Mouse (Mus musculus) liver, embryonic 15.5 days (tissue): ENCODE measurements around the gene Alg14. TPM values are rescaled to one million over a fixed set of nuclear protein-coding genes. Genes with fewer than 3 reads are reported as not detected.

Experiments used
- ATAC-seq: fragments of 200-750 bp; cut with Nextera tagmentation; 2 replicates; pipeline ENCODE4 v1.8.0; 2017; ENCODE audit warnings: moderate number of reproducible peaks, mild to moderate bottlenecking, moderate library complexity; ENCODE audit not compliant: insufficient read depth
- H3K27ac ChIP-seq: fragments of 300-500 bp; sonication (generic); replicated peaks from 2 replicates; pipeline ENCODE4 v1.5.1; 2015; ENCODE audit warnings: mild to moderate bottlenecking, inconsistent platforms
- H3K27me3 ChIP-seq: fragments of 300-500 bp; sonication (generic); 2 replicates; pipeline ENCODE4 v1.6.1; 2015; ENCODE audit warnings: mild to moderate bottlenecking, inconsistent platforms
- H3K36me3 ChIP-seq: fragments of 300-500 bp; sonication (generic); replicated peaks from 2 replicates; pipeline ENCODE4 v1.6.1; 2015; ENCODE audit warnings: moderate library complexity, mild to moderate bottlenecking, inconsistent platforms
- H3K4me1 ChIP-seq: fragments of 300-500 bp; sonication (generic); replicated peaks from 2 replicates; pipeline ENCODE4 v1.6.1; 2015; ENCODE audit warnings: inconsistent platforms
- H3K4me2 ChIP-seq: fragments of 300-500 bp; sonication (generic); 2 replicates; pipeline ENCODE4 v1.6.1; 2015; ENCODE audit warnings: moderate library complexity, mild to moderate bottlenecking, inconsistent platforms
- H3K4me3 ChIP-seq: fragments of 300-500 bp; sonication (generic); replicated peaks from 2 replicates; pipeline ENCODE4 v1.5.1; 2015; ENCODE audit warnings: mild to moderate bottlenecking, inconsistent platforms
- H3K9ac ChIP-seq: fragments of 300-500 bp; sonication (generic); 2 replicates; pipeline ENCODE4 v1.6.1; 2015; ENCODE audit warnings: moderate library complexity, mild to moderate bottlenecking, inconsistent platforms
- H3K9me3 ChIP-seq: fragments of 300-500 bp; sonication (generic); replicated peaks from 2 replicates; pipeline ENCODE4 v1.6.1; 2016; ENCODE audit warnings: inconsistent platforms
- WGBS: fragments of 180-500 bp; shearing (Covaris S2); methylation state at CpG from one replicate; pipeline ENCODE4 v1.1.7; 2015; ENCODE audit warnings: mixed read lengths; ENCODE audit not compliant: insufficient replicate concordance; 5-methylcytosine and 5-hydroxymethylcytosine counted together
- polyA plus RNA-seq: library from polyadenylated mRNA; unstranded; fragments of >200 nt; fragmentation: Nextera tagmentation; extraction: Ambion mirVana; gene quantifications from 2 replicates; pipeline ENCODE4 v1.2.1, GENCODE M21; 2015

The Alg14 gene
- polyA plus RNA-seq, 1 experiment from 2014 or later, result 13.5 TPM

DNA sequence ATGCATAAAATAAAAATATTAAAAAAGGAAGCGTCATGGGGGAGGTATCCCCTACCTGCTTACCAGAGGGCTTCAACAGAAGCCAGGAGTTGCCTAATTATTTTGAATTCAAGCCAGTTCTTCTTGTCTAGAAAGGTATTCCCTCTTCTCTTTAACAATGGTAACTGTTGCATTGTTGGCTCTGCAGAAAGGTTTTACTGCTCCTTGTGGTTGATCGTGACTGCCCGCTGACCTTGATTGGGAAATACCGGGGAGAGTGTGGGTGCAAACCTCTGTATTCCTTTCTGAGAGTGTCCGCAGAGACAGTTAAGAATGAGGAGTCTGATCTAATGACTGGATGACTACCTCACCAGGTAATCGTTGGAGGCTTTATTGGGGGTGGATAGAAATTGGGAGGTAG, 59.7 kb downstream of the Alg14 start:
- Histone ChIP-seq H3K4me2 (no peak overlapping the region), H3K27me3 (no peaks in the 10 kb centered on the region), H3K27ac (no peak overlapping the region), H3K9ac (no peak overlapping the region), H3K4me3 (no peak overlapping the region), H3K36me3 (0 out of 2 replicates have a peak, but pooled peaks cover 6% of the 10 kb centered on the region), H3K4me1 (peaks cover 14% of the 10 kb centered on the region; the same call in 1 of the 2 replicates), H3K9me3 (no peaks in the 10 kb centered on the region)
- WGBS, result 70% methylated on average over 6 of the region's 6 CpGs
- no peak for ATAC-seq

DNA sequence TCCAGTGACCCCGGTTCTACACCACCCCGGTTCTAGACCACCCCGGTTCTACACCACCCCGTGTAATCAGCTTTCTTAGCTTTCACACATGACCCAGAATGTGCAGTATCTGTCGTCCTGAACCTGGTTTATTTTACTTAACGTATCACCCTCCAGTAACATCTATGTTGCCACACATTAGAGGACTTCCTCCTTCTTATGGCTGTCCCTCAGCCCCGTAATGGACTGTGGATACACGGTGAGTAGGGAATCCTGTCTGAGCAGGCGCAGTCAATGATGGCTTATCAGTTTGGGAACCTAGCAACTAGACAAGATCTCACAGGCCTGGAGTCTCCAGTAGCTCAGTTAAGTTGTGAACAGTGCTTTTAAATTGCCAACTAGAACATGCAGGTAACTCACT, 62.7 kb downstream of the Alg14 start:
- WGBS, result 56% methylated on average over 9 of the region's 9 CpGs
- H3K27ac ChIP-seq, result no peak overlapping the region
- no peak overlapping the region for H3K9ac ChIP-seq
- H3K4me2 ChIP-seq, result no peak overlapping the region
- H3K9me3 ChIP-seq, result no peaks in the 10 kb centered on the region
- H3K4me3 ChIP-seq, result no peak overlapping the region
- peaks cover 14% of the 10 kb centered on the region; the same call in 1 of the 2 replicates for H3K4me1 ChIP-seq
- H3K27me3 ChIP-seq, result no peaks in the 10 kb centered on the region
- 0 out of 2 replicates have a peak, but pooled peaks cover 6% of the 10 kb centered on the region for H3K36me3 ChIP-seq
- ATAC-seq, result no peak

DNA sequence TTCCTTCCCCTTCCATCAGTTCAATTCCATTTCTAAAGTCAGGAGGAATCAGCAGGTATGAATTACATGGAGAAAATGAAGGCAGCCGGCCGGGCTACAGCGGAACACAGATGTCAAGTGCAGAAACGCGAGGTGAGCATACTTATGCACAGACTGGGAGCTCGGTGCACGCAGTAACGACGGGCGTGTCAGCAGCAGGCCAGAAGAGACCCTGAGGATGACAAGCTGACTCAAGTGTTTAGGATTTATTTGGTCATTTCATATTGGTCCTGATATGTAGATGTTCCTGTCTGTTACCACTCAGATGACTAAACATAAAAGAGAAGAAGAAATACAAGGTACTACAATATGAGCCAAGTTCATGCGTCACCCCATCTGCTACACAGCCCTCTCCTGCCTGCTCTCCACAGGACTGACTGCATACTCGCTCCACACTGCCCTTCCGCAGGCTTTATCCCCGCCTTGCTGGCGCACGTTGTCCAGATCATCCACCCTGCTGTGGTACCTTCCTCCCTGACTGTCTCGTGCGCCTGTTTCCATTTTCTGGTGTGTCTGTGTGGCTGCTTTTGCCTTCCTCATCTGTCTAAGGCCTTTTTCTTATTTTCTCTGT, 63.4 kb downstream of the Alg14 start:
- no peak overlapping the region for H3K4me3 ChIP-seq
- no peaks in the 10 kb centered on the region for H3K9me3 ChIP-seq
- peaks cover 14% of the 10 kb centered on the region; the same call in 1 of the 2 replicates for H3K4me1 ChIP-seq
- H3K9ac ChIP-seq, result no peak overlapping the region
- H3K36me3 ChIP-seq, result 0 out of 2 replicates have a peak, but pooled peaks cover 6% of the 10 kb centered on the region
- WGBS, result 74% methylated on average over 18 of the region's 18 CpGs
- no peaks in the 10 kb centered on the region for H3K27me3 ChIP-seq
- ATAC-seq, result no peak
- H3K27ac ChIP-seq, result no peak overlapping the region
- no peak overlapping the region for H3K4me2 ChIP-seq

DNA sequence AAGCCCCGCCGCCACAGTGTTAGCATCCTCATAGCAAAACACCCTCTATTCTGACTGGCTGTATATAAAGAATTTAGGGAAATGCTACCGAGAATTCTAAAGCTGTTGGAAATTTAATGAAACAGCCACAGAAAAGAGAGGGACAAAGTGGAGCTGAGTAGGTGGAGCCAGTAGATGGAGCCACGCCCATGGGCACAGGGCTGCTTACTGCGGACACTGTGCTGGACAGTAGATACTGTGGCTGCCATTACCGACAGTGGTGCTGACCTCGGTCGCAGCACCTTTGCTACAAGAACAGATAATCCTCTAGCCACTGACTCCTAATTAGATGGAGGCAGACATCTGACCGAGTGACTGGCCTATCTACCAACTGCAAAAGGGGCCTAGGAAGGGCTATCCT, 64.0 kb downstream of the Alg14 start:
- no peaks in the 10 kb centered on the region for H3K27me3 ChIP-seq
- no peak overlapping the region for H3K9ac ChIP-seq
- no peak overlapping the region for H3K4me2 ChIP-seq
- H3K36me3 ChIP-seq, result 0 out of 2 replicates have a peak, but pooled peaks cover 6% of the 10 kb centered on the region
- H3K4me3 ChIP-seq, result no peak overlapping the region
- ATAC-seq, result no peak
- H3K27ac ChIP-seq, result no peak overlapping the region
- H3K9me3 ChIP-seq, result no peaks in the 10 kb centered on the region
- H3K4me1 ChIP-seq, result peaks cover 14% of the 10 kb centered on the region; the same call in 1 of the 2 replicates
- 74% methylated on average over 9 of the region's 9 CpGs for WGBS

DNA sequence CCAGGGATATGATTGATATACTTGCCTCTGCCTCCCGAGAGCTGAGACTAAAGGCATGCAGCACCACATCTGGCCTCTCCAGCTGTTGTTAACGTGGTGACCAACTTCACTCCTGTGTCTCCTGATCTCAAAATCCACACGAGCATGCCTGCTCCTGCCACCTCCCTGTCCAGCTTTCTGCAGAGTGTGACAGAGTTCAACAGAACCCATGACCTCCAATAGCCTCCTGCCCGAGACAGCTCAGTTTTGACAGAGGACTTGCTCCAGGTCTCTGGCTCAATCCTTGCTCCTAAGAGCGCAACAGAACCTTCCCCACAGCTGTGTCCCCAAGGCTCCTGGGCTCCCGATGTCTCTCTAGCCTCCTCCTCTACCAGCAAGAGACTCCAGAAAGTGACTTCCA, 64.5 kb downstream of the Alg14 start:
- ATAC-seq, result no peak
- no peaks in the 10 kb centered on the region for H3K27me3 ChIP-seq
- H3K4me1 ChIP-seq, result peaks cover 13% of the 10 kb centered on the region; the same call in 1 of the 2 replicates
- H3K9ac ChIP-seq, result no peak overlapping the region
- 0 out of 2 replicates have a peak, but pooled peaks cover 6% of the 10 kb centered on the region for H3K36me3 ChIP-seq
- 73% methylated on average over 6 of the region's 6 CpGs for WGBS
- no peak overlapping the region for H3K27ac ChIP-seq
- H3K9me3 ChIP-seq, result no peaks in the 10 kb centered on the region
- H3K4me2 ChIP-seq, result no peak overlapping the region
- H3K4me3 ChIP-seq, result no peak overlapping the region

DNA sequence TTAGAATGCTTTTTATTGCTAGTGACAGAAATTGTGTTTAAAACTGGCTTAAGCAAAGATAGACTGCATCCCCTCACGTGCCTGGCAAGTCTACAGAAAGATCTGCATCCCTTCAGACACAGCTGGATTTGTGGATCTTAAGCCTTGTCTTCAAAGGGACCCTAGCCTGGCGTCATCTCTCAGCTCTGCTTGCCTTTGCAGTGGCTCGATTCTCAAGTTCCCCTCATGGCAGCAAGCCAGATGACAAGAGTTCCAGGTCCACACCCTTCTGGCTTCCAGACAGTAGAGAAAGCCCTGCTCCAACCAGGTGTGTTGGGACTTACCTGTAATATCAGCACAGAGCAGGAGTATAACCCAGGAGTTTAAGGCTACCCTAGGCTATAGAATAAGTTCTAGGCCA, 65.5 kb downstream of the Alg14 start:
- 0 out of 2 replicates have a peak, but pooled peaks cover 6% of the 10 kb centered on the region for H3K36me3 ChIP-seq
- no peak overlapping the region for H3K4me2 ChIP-seq
- H3K27me3 ChIP-seq, result no peaks in the 10 kb centered on the region
- H3K9ac ChIP-seq, result no peak overlapping the region
- H3K4me1 ChIP-seq, result 0 out of 2 replicates have a peak, but pooled peaks cover 8% of the 10 kb centered on the region
- WGBS, result 63% methylated on average over 3 of the region's 3 CpGs
- no peak overlapping the region for H3K4me3 ChIP-seq
- ATAC-seq, result no peak
- no peak overlapping the region for H3K27ac ChIP-seq
- H3K9me3 ChIP-seq, result no peaks in the 10 kb centered on the region

DNA sequence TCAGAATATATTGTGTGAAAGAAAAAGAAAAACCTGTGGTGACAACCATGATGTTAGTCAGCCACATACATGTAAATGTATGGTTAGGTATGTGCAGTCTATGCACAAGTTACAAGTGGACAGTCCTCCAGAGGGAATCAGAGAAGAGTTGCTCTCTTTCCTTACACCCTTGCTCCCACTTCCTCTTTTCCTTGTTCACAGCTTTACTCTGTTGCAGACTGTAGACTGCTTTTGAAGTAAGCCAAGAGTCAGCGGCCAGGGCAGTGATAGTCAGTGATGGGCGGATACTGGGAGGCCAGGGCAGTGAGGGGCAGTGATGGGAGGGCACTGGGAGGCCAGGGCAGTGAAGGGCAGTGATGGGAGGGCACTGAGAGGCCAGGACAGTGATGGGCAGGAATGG, 66.7 kb downstream of the Alg14 start:
- Histone ChIP-seq H3K9me3 (no peaks in the 10 kb centered on the region), H3K9ac (no peak overlapping the region), H3K36me3 (0 out of 2 replicates have a peak, but pooled peaks cover 6% of the 10 kb centered on the region), H3K27ac (no peak overlapping the region), H3K4me1 (0 out of 2 replicates have a peak, but pooled peaks cover 8% of the 10 kb centered on the region), H3K4me3 (no peak overlapping the region), H3K4me2 (no peak overlapping the region), H3K27me3 (no peaks in the 10 kb centered on the region)
- WGBS, result 27% methylated on average over 2 of the region's 2 CpGs
- no peak for ATAC-seq

DNA sequence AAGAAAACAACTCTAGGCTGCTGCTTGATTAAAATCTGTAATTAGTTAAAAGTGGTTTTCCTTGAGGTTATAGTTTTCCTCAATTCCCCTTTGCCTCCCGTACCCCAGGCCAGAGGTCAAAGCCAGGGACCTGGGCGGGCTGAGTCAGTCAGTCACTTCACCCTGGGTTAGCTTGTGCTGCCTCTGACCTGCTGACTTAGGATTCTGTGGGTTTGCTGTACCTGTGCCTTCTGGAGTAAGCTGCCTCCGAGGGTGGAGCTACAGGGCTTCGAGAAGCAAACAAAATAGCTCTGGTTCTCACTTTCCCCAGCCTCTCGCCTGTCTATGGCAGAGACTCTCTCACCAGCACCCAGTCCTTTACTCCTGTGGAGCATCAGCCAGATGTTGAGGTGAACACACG, 67.3 kb downstream of the Alg14 start:
- H3K4me2 ChIP-seq, result no peak overlapping the region
- 69% methylated on average over 6 of the region's 6 CpGs for WGBS
- no peak for ATAC-seq

DNA sequence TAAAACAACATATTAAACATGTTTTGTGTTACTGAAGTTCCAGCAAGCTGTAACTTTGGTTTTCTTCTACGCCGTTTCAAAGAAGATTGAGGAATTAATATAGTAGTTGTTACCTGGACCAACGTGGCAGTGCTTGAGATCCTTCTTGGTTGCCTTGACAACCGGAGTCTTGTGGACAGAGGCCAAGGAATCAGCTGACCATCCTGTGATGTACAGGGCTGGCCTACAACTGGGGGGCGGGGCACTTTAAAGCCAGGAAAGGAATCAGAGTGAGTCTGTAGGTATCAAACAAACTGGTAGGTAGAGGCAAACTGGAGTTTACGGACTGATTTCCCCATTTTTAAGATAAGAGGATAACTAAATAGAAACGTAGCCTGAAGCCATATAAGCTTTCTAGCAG, 67.7 kb downstream of the Alg14 start:
- H3K4me2 ChIP-seq, result no peak overlapping the region
- H3K27me3 ChIP-seq, result no peaks in the 10 kb centered on the region
- H3K27ac ChIP-seq, result no peak overlapping the region
- no peak overlapping the region for H3K9ac ChIP-seq
- ATAC-seq, result no peak
- H3K4me1 ChIP-seq, result 0 out of 2 replicates have a peak, but pooled peaks cover 9% of the 10 kb centered on the region
- H3K9me3 ChIP-seq, result no peaks in the 10 kb centered on the region
- WGBS, result 75% methylated on average over 7 of the region's 7 CpGs
- 0 out of 2 replicates have a peak, but pooled peaks cover 6% of the 10 kb centered on the region for H3K36me3 ChIP-seq
- no peak overlapping the region for H3K4me3 ChIP-seq

More for the DNA sequence above, 67.3 kb downstream of the Alg14 start:
- Histone ChIP-seq H3K9me3 (no peaks in the 10 kb centered on the region), H3K27ac (no peak overlapping the region), H3K36me3 (0 out of 2 replicates have a peak, but pooled peaks cover 6% of the 10 kb centered on the region), H3K4me1 (0 out of 2 replicates have a peak, but pooled peaks cover 8% of the 10 kb centered on the region), H3K9ac (no peak overlapping the region), H3K27me3 (no peaks in the 10 kb centered on the region), H3K4me3 (no peak overlapping the region)

DNA sequence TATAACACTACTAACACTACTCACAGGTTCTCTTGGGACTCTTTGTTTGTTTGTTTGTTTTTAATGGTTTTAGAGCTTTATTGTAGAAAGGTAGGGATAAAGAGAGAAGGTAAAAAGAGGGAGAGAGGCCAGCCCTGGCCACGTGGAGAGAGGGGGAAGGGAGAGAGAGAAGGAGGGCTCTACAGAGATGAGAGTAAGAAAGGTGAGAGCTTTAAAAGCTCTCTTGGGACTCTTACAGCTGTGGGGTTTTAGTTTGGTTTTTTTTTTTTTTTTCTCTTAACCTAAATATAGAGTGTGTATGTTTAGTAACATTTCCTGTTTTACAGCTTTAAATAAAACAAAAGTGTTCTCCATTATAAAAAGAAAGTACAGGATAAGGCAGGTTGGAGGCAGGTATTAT, 70.4 kb downstream of the Alg14 start:
- no peak for ATAC-seq
- no peak overlapping the region for H3K4me3 ChIP-seq
- WGBS, result 44% methylated on average over 1 of the region's 1 CpGs
- no peak overlapping the region for H3K27ac ChIP-seq
- H3K4me1 ChIP-seq, result peaks cover 4% of the 10 kb centered on the region; the same call in 1 of the 2 replicates
- H3K4me2 ChIP-seq, result no peak overlapping the region
- H3K27me3 ChIP-seq, result no peaks in the 10 kb centered on the region
- H3K36me3 ChIP-seq, result no peaks in the 10 kb centered on the region
- H3K9me3 ChIP-seq, result no peaks in the 10 kb centered on the region
- no peak overlapping the region for H3K9ac ChIP-seq

DNA sequence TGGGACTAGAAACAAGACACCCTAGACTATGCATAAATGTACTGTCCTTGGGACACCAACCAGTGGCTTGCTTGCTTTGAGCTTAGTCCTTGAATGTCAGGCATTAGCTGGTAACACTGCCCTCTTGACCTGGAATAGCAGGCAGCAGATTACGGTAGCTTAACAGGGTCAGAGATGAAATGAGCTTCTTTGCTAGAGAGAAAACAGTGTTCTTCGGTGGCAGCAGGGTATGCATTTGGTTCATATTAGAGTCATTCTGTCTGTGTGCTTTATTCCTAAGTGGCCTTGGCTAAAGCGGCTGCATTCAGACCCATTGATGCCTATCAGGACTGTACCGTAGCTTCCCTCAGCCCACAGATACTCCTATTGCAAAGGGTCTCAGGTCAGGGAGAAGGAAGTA, 72.8 kb downstream of the Alg14 start:
- Histone ChIP-seq H3K4me2 (no peak overlapping the region), H3K4me3 (no peak overlapping the region), H3K9me3 (no peaks in the 10 kb centered on the region), H3K27me3 (no peaks in the 10 kb centered on the region), H3K9ac (no peak overlapping the region), H3K36me3 (no peaks in the 10 kb centered on the region), H3K4me1 (peaks cover 4% of the 10 kb centered on the region; the same call in 1 of the 2 replicates), H3K27ac (no peak overlapping the region)
- WGBS, result 60% methylated on average over 4 of the region's 4 CpGs
- ATAC-seq, result no peak
